Mouse (Mus musculus) G1E (cell line): ENCODE measurements around the gene Slc16a5.

ENCODE experiments used
- GATA1 ChIP-seq: IDR thresholded peaks from 2 replicates; pipeline ENCODE4 v1.6.1; 2012; ENCODE audit warnings: borderline replicate concordance, low read length, inconsistent platforms, mixed read lengths
- GATA2 ChIP-seq: IDR thresholded peaks from 2 replicates; pipeline ENCODE4 v1.6.1; 2012; ENCODE audit warnings: low read depth, low read length, inconsistent platforms, borderline replicate concordance

DNA sequence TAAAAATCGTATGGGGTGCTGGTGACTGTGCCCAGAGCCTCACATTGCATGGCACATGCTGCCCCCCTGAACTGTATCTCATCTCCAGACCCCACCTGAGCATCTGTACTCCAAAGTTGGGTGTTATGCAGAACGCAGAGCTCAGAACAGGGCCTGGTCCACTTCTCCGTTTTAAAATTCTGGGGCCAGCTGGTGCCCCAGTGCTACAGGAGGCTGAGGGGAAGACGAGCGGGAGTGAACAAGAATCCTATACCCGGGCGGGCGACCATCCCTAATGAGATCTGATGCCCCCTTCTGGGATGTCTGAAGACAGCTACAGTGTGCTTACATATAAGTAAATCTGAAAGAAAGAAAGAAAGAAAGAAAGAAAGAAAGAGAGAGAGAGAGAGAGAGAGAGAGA, 1.3 kb upstream of the Slc16a5 start:
- TF ChIP-seq GATA1 = no peak
- TF ChIP-seq GATA2 = no peak
